Mouse (Mus musculus): Measurements from ENCODE around the gene Pcgf1.

The Pcgf1 gene

GRCm38 (mm10) chr6:83065995-83066394 is 11.7 kb upstream of the Pcgf1 start:
- DNase-seq (ENCODE audit: low read depth), result no peak

GRCm38 (mm10) chr6:83066441-83066840 is 11.2 kb upstream of the Pcgf1 start:
- DNase-seq (ENCODE audit: low read depth), result no peak

GRCm38 (mm10) chr6:83068221-83068620 is 9.4 kb upstream of the Pcgf1 start:
- DNase-seq (ENCODE audit: low read depth), result no peak

- DNase-seq (ENCODE audit: low read depth), result no peak
Observed at GRCm38 (mm10) chr6:83068706-83069487, 8.8 kb upstream of the Pcgf1 start.

GRCm38 (mm10) chr6:83069488-83070246 is 8.0 kb upstream of the Pcgf1 start:
- DNase-seq (ENCODE audit: low read depth), result no peak

- DNase-seq (ENCODE audit: low read depth), result no peak
Observed at GRCm38 (mm10) chr6:83070247-83070310, 7.6 kb upstream of the Pcgf1 start, which contains the start of gene Tlx2. Gene Tlx2, minus strand, starts transcription at chr6:83070293.

GRCm38 (mm10) chr6:83070311-83071219 is 7.1 kb upstream of the Pcgf1 start:
- peak; percentile 62 for DNase-seq (ENCODE audit: low read depth)

- no peak for DNase-seq (ENCODE audit: low read depth)
Observed at GRCm38 (mm10) chr6:83071220-83071619, 6.4 kb upstream of the Pcgf1 start.

- peak; percentile 77 for DNase-seq (ENCODE audit: low read depth)
Observed at GRCm38 (mm10) chr6:83074979-83075378, 2.7 kb upstream of the Pcgf1 start.

GRCm38 (mm10) chr6:83078324-83078858 is 722 bp downstream of the Pcgf1 start:
- peak; percentile 100 for DNase-seq (ENCODE audit: low read depth)

- DNase-seq (ENCODE audit: low read depth), result no peak
Observed at GRCm38 (mm10) chr6:83080210-83080609, 2.5 kb downstream of the Pcgf1 start.

- no peak for DNase-seq (ENCODE audit: low read depth)
Observed at GRCm38 (mm10) chr6:83083497-83083896, 5.8 kb downstream of the Pcgf1 start.

- DNase-seq (ENCODE audit: low read depth), result no peak
Observed at GRCm38 (mm10) chr6:83084477-83084876, 6.8 kb downstream of the Pcgf1 start.

- peak; percentile 55 for DNase-seq (ENCODE audit: low read depth)
Observed at GRCm38 (mm10) chr6:83086121-83087035, 8.7 kb downstream of the Pcgf1 start, which contains the start of gene Lbx2. Gene Lbx2, plus strand, starts transcription at chr6:83086367.

- DNase-seq (ENCODE audit: low read depth), result no peak
Observed at GRCm38 (mm10) chr6:83087205-83087925, 9.7 kb downstream of the Pcgf1 start.

- no peak for DNase-seq (ENCODE audit: low read depth)
Observed at GRCm38 (mm10) chr6:83087926-83088260, 10.2 kb downstream of the Pcgf1 start.

GRCm38 (mm10) chr6:83092416-83093127 is 14.9 kb downstream of the Pcgf1 start:
- no peak for DNase-seq (ENCODE audit: low read depth)

GRCm38 (mm10) chr6:83095968-83096367 is 18.3 kb downstream of the Pcgf1 start:
- peak; percentile 89 for DNase-seq (ENCODE audit: low read depth)

- DNase-seq (ENCODE audit: low read depth), result no peak
Observed at GRCm38 (mm10) chr6:83098411-83098810, 20.7 kb downstream of the Pcgf1 start.

- peak; percentile 94 for DNase-seq (ENCODE audit: low read depth)
Observed at GRCm38 (mm10) chr6:83101316-83101687, 23.6 kb downstream of the Pcgf1 start, which contains the start of the genes Ccdc142 and Gm42688. Gene Ccdc142, plus strand, starts transcription at chr6:83101601. Gene Gm42688, plus strand, starts transcription at chr6:83101617.
